Mouse (Mus musculus): ENCODE measurements around the gene Thap7. TPM values are rescaled to one million over a fixed set of nuclear protein-coding genes. Genes with fewer than 3 reads are reported as not detected.

The Thap7 gene
- polyA plus RNA-seq, 1 experiment from 2014 or later, result 46.5 TPM

DNA sequence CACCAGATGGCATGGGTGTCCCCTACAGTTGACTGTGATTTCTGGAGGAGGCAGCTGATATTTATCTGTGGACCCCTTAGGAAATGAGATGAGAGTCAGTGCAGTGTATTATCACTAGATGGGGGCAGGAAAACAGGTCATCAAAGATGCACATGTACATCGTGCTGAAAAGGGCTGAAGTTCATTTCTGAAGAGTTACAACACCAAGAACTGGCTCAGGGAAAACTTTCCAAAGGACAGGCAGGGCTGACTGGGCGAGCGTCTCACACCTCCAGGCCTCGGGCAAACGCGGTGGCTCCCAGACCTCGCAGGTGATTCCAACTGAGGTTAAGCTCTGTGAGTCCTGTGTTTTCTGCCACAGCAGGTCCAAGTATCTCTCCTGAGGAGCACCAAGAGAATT, 21.9 kb upstream of the Thap7 start:
- ATAC-seq (replicated peaks; ENCODE audit: low FRiP score) (no peak), DNase-seq (ENCODE audit: low spot score) (no peak)
- no peak overlapping the region for H3K9ac ChIP-seq (ENCODE audit: low read depth, low read length)
- H3K36me3 ChIP-seq (ENCODE audit: control insufficient read depth, insufficient read depth, low read length), result no peaks in the 10 kb centered on the region
- H3K27ac ChIP-seq (ENCODE audit: low read depth, low read length), result no peak overlapping the region
- H3K4me2 ChIP-seq, result no peak overlapping the region
- H3K9me3 ChIP-seq (ENCODE audit: control insufficient read depth, low read length), result no peaks in the 10 kb centered on the region
- H3K27me3 ChIP-seq (replicated peaks; ENCODE audit: control insufficient read depth, insufficient read depth, low read length), result no peaks in the 10 kb centered on the region
- H3K4me3 ChIP-seq (ENCODE audit: low read depth, low read length), result no peak overlapping the region
- WGBS, result 59% methylated on average over 7 of the region's 7 CpGs
- peaks cover 27% of the 10 kb centered on the region for H3K4me1 ChIP-seq (replicated peaks; ENCODE audit: control insufficient read depth, insufficient read depth, low read length)

GRCm38 (mm10) chr16:17542632-17543031, 11.7 kb upstream of the Thap7 start:
- Histone ChIP-seq H3K9ac (ENCODE audit: low read depth, low read length) (no peak overlapping the region), H3K4me3 (ENCODE audit: low read depth, low read length) (no peak overlapping the region), H3K9me3 (ENCODE audit: control insufficient read depth, low read length) (no peaks in the 10 kb centered on the region), H3K4me1 (replicated peaks; ENCODE audit: control insufficient read depth, insufficient read depth, low read length) (no peaks in the 10 kb centered on the region), H3K36me3 (ENCODE audit: control insufficient read depth, insufficient read depth, low read length) (no peaks in the 10 kb centered on the region), H3K27ac (ENCODE audit: low read depth, low read length) (no peak overlapping the region), H3K4me2 (no peak overlapping the region), H3K27me3 (replicated peaks; ENCODE audit: control insufficient read depth, insufficient read depth, low read length) (peaks cover 5% of the 10 kb centered on the region; the same call in 1 of the 2 replicates)
- 61% methylated on average over 2 of the region's 2 CpGs for WGBS
- ATAC-seq (replicated peaks; ENCODE audit: low FRiP score), result no peak
- no peak for DNase-seq (ENCODE audit: low spot score)

- H3K9ac ChIP-seq (ENCODE audit: low read depth, low read length), result no peak overlapping the region
- no peaks in the 10 kb centered on the region for H3K36me3 ChIP-seq (ENCODE audit: control insufficient read depth, insufficient read depth, low read length)
- 75% methylated on average over 3 of the region's 3 CpGs for WGBS
- no peak overlapping the region for H3K4me3 ChIP-seq (ENCODE audit: low read depth, low read length)
- DNase-seq (ENCODE audit: low spot score) (no peak), ATAC-seq (replicated peaks; ENCODE audit: low FRiP score) (no peak)
- H3K9me3 ChIP-seq (ENCODE audit: control insufficient read depth, low read length), result 0 out of 2 replicates have a peak, but pooled peaks cover 3% of the 10 kb centered on the region
- no peak overlapping the region for H3K27ac ChIP-seq (ENCODE audit: low read depth, low read length)
- H3K4me2 ChIP-seq, result no peak overlapping the region
- H3K4me1 ChIP-seq (replicated peaks; ENCODE audit: control insufficient read depth, insufficient read depth, low read length), result peaks cover 4% of the 10 kb centered on the region
- H3K27me3 ChIP-seq (replicated peaks; ENCODE audit: control insufficient read depth, insufficient read depth, low read length), result peaks cover 5% of the 10 kb centered on the region; the same call in 1 of the 2 replicates
These were observed 5.6 kb upstream of the Thap7 start for GRCm38 (mm10) chr16:17536584-17536983.

DNA sequence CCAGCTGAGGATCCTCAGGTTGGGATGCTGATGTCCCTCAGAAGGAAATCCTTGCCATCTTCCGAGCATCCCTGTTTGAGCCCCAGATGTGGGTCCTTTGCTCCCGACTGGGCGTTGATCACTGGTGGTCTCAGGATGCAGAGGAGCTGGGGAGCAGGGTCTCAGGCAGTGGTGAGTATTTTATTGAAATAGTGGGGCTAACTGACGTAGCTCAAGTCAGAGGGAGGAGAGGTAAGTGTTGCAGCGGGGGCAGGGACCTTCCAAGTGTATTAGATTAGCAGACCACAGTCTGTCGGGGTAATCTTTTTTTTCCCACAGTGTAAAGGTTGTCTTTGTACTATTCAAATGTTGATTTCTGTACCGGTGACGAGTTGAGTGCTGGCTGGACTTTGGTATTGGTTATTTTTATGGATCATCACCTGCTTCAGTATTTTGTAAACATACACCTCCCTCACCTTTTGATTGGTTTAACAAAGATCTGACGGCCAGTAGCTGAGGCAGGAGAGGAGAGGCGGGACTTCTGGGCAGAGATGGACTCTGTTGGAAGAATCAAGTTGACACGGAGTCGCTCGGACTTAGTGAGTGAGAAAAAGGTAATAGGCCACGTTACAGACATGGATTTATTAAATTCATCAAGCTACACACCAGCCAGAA, 1.9 kb upstream of the Thap7 start:
- no peak for DNase-seq (ENCODE audit: low spot score)
- Histone ChIP-seq H3K27me3 (replicated peaks; ENCODE audit: control insufficient read depth, insufficient read depth, low read length) (no peaks in the 10 kb centered on the region), H3K4me3 (ENCODE audit: low read depth, low read length) (no peak overlapping the region), H3K9ac (ENCODE audit: low read depth, low read length) (no peak overlapping the region), H3K4me2 (no peak overlapping the region), H3K4me1 (replicated peaks; ENCODE audit: control insufficient read depth, insufficient read depth, low read length) (peaks cover 12% of the 10 kb centered on the region), H3K36me3 (ENCODE audit: control insufficient read depth, insufficient read depth, low read length) (peaks cover 8% of the 10 kb centered on the region; the same call in 1 of the 2 replicates), H3K27ac (ENCODE audit: low read depth, low read length) (no peak overlapping the region), H3K9me3 (ENCODE audit: control insufficient read depth, low read length) (0 out of 2 replicates have a peak, but pooled peaks cover 3% of the 10 kb centered on the region)
- WGBS, result 68% methylated on average over 14 of the region's 14 CpGs
- ATAC-seq (replicated peaks; ENCODE audit: low FRiP score), result no peak

DNA sequence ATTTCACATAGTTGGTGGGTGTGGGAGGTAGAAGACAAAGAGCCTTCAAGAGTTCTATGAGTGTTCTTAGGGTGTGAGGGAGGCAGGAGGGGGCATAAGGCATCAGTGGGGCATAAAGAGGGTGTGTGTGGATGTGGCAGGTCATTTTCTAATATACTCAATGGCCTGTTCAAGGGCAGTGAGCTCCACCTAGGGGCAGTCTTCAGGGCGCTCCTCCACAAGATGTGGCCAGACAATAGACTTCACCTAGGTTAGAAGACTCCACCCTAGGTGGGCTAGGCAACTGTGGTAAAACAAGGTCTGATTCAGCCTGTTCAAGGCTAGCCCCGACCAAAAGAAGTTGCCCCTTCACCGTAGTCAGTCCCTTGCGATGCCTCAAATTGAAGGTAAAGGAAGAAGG, 1.3 kb upstream of the Thap7 start:
- Histone ChIP-seq H3K4me3 (ENCODE audit: low read depth, low read length) (no peak overlapping the region), H3K27ac (ENCODE audit: low read depth, low read length) (no peak overlapping the region), H3K36me3 (ENCODE audit: control insufficient read depth, insufficient read depth, low read length) (peaks cover 13% of the 10 kb centered on the region; the same call in 1 of the 2 replicates), H3K9ac (ENCODE audit: low read depth, low read length) (no peak overlapping the region), H3K9me3 (ENCODE audit: control insufficient read depth, low read length) (0 out of 2 replicates have a peak, but pooled peaks cover 3% of the 10 kb centered on the region), H3K27me3 (replicated peaks; ENCODE audit: control insufficient read depth, insufficient read depth, low read length) (no peaks in the 10 kb centered on the region), H3K4me1 (replicated peaks; ENCODE audit: control insufficient read depth, insufficient read depth, low read length) (peaks cover 12% of the 10 kb centered on the region), H3K4me2 (no peak overlapping the region)
- DNase-seq (ENCODE audit: low spot score) (no peak), ATAC-seq (replicated peaks; ENCODE audit: low FRiP score) (no peak)
- WGBS, result 60% methylated on average over 4 of the region's 4 CpGs

DNA sequence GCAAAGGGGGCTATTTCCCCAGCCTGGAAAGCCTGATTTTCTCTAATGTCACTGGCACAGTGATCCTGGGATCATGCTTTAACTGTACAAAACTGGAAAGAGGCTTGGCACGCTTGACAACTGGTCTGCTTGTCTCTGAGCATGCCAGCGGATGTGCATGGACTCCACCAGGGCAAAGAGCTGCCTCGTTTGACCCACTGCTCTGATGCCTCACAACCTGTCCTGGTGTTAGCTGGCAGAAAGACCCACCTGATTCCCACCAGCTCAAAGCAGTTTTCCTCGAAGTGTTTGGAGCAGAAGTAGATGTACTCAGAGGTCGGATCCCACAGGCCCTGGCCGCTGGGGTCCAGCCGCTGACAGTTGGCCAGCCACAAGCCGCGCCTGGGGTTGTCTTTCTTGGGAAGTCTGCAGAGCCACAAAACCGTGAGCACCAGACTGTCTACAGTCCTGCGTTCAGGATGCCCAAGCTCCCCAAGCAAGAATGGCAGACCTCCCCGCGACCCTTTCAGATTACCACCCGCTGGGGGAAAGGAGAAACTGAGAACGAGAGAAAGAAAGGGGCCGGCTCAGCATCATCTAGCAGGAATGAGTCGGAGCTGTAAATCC, 852 bp downstream of the Thap7 start:
- ATAC-seq (replicated peaks; ENCODE audit: low FRiP score) (no peak), DNase-seq (ENCODE audit: low spot score) (peak; percentile 50)

GRCm38 (mm10) chr16:17528276-17528675, 2.7 kb downstream of the Thap7 start:
- H3K27ac ChIP-seq (ENCODE audit: low read depth, low read length), result no peak overlapping the region
- peaks cover 12% of the 10 kb centered on the region for H3K4me1 ChIP-seq (replicated peaks; ENCODE audit: control insufficient read depth, insufficient read depth, low read length)
- no peak overlapping the region for H3K4me3 ChIP-seq (ENCODE audit: low read depth, low read length)
- no peak for DNase-seq (ENCODE audit: low spot score)
- ATAC-seq (replicated peaks; ENCODE audit: low FRiP score), result no peak
- H3K4me2 ChIP-seq, result no peak overlapping the region
- H3K9ac ChIP-seq (ENCODE audit: low read depth, low read length), result no peak overlapping the region
- H3K27me3 ChIP-seq (replicated peaks; ENCODE audit: control insufficient read depth, insufficient read depth, low read length), result no peaks in the 10 kb centered on the region
- H3K9me3 ChIP-seq (ENCODE audit: control insufficient read depth, low read length), result no peaks in the 10 kb centered on the region
- WGBS, result 93% methylated on average over 13 of the region's 13 CpGs
- H3K36me3 ChIP-seq (ENCODE audit: control insufficient read depth, insufficient read depth, low read length), result peaks cover 26% of the 10 kb centered on the region

More for the DNA sequence above, 852 bp downstream of the Thap7 start:
- H3K4me3 ChIP-seq (ENCODE audit: low read depth, low read length), result peak overlapping the region; percentile 80
- H3K4me2 ChIP-seq, result peak overlapping the region; percentile 98
- peaks cover 17% of the 10 kb centered on the region; the same call in 1 of the 2 replicates for H3K36me3 ChIP-seq (ENCODE audit: control insufficient read depth, insufficient read depth, low read length)
- H3K4me1 ChIP-seq (replicated peaks; ENCODE audit: control insufficient read depth, insufficient read depth, low read length), result peaks cover 12% of the 10 kb centered on the region
- no peaks in the 10 kb centered on the region for H3K27me3 ChIP-seq (replicated peaks; ENCODE audit: control insufficient read depth, insufficient read depth, low read length)
- 17% methylated on average over 17 of the region's 17 CpGs for WGBS
- H3K9me3 ChIP-seq (ENCODE audit: control insufficient read depth, low read length), result no peaks in the 10 kb centered on the region
- H3K9ac ChIP-seq (ENCODE audit: low read depth, low read length), result peak overlapping the region; percentile 88
- peak overlapping the region; percentile 94 for H3K27ac ChIP-seq (ENCODE audit: low read depth, low read length)

DNA sequence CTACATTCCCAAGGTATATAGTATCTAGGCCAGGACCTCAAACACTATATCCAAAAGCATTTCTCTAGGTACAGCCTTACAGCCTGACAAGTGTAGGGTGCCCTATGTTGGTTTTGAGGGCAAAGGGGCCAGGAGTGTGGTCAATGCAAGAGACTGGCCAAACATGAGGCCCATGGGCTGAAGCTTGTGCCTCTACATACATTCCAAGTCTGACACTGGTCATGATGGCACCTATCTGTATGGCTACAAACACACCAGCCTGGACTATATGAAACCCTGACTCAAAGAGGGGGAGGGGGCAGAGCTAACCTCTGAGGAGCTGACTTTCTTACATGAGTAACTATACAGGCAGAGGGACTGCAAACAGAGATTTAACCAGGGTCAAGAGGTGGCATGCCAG, 3.3 kb downstream of the Thap7 start:
- DNase-seq (ENCODE audit: low spot score) (no peak), ATAC-seq (replicated peaks; ENCODE audit: low FRiP score) (no peak)
- H3K27ac ChIP-seq (ENCODE audit: low read depth, low read length), result no peak overlapping the region
- H3K4me3 ChIP-seq (ENCODE audit: low read depth, low read length), result no peak overlapping the region
- H3K4me2 ChIP-seq, result no peak overlapping the region
- no peaks in the 10 kb centered on the region for H3K9me3 ChIP-seq (ENCODE audit: control insufficient read depth, low read length)
- H3K36me3 ChIP-seq (ENCODE audit: control insufficient read depth, insufficient read depth, low read length), result peaks cover 30% of the 10 kb centered on the region
- peaks cover 12% of the 10 kb centered on the region for H3K4me1 ChIP-seq (replicated peaks; ENCODE audit: control insufficient read depth, insufficient read depth, low read length)
- H3K27me3 ChIP-seq (replicated peaks; ENCODE audit: control insufficient read depth, insufficient read depth, low read length), result no peaks in the 10 kb centered on the region
- no peak overlapping the region for H3K9ac ChIP-seq (ENCODE audit: low read depth, low read length)

GRCm38 (mm10) chr16:17526223-17526622, 4.7 kb downstream of the Thap7 start:
- WGBS, result 91% methylated on average over 6 of the region's 6 CpGs
- Histone ChIP-seq H3K9me3 (ENCODE audit: control insufficient read depth, low read length) (no peaks in the 10 kb centered on the region), H3K4me2 (no peak overlapping the region), H3K36me3 (ENCODE audit: control insufficient read depth, insufficient read depth, low read length) (peaks cover 41% of the 10 kb centered on the region), H3K9ac (ENCODE audit: low read depth, low read length) (no peak overlapping the region), H3K4me3 (ENCODE audit: low read depth, low read length) (no peak overlapping the region), H3K27ac (ENCODE audit: low read depth, low read length) (no peak overlapping the region), H3K27me3 (replicated peaks; ENCODE audit: control insufficient read depth, insufficient read depth, low read length) (no peaks in the 10 kb centered on the region), H3K4me1 (replicated peaks; ENCODE audit: control insufficient read depth, insufficient read depth, low read length) (peaks cover 6% of the 10 kb centered on the region)
- no peak for ATAC-seq (replicated peaks; ENCODE audit: low FRiP score)
- no peak for DNase-seq (ENCODE audit: low spot score)

Data from liver, embryonic 11.5 days (tissue).